Mouse (Mus musculus): ENCODE data around the gene Ppp2r3d. TPM values are rescaled to one million over a fixed set of nuclear protein-coding genes. Genes with fewer than 3 reads are reported as not detected.
"Not testable (repeated sequence)": the region's sequence is repeated elsewhere in the genome, so short reads cannot be mapped to it uniquely, and the experiment has no call there.

The Ppp2r3d gene
- polyA plus RNA-seq (2015; fragmentation: Nextera tagmentation; extraction: Ambion mirVana) = 166 and 188 TPM in 2 replicates

- Histone ChIP-seq H3K4me2 (replicated peaks) (no peak within 1 kb of the TSS), H3K9me3 (peaks cover 6% of the 10 kb centered on the region; the same call in 1 of the 2 replicates), H3K27me3 (no peaks in the 10 kb centered on the region), H3K9ac (replicated peaks) (no peak within 1 kb of the TSS), H3K4me1 (replicated peaks) (no peaks in the 10 kb centered on the region), H3K36me3 (peaks cover 18% of the 10 kb centered on the region), H3K27ac (no peak within 1 kb of the TSS), H3K4me3 (replicated peaks) (no peak within 1 kb of the TSS)
- ATAC-seq = peak; percentile 43; the same call in 1 of the 2 replicates
- 98% methylated on average over 22 of the region's 22 CpGs for WGBS
These were observed at the start of gene Ppp2r3d for GRCm38 (mm10) chr9:124476096-124476902. TSS of gene Ppp2r3d (minus strand) at chr9:124476898.

GRCm38 (mm10) chr9:124493693-124494092 lies 17.0 kb upstream of the Ppp2r3d start, which contains the start of gene Gm21836:
TSS of gene Gm21836 (minus strand) at chr9:124493793.
- H3K27ac ChIP-seq; H3K9ac ChIP-seq (replicated peaks); H3K36me3 ChIP-seq; H3K4me2 ChIP-seq (replicated peaks); H3K27me3 ChIP-seq; ATAC-seq; H3K4me3 ChIP-seq (replicated peaks); H3K4me1 ChIP-seq (replicated peaks): not testable (repeated sequence)
- peaks cover 14% of the 10 kb centered on the region for H3K9me3 ChIP-seq
- 85% methylated on average over 2 of the region's 2 CpGs for WGBS

- not testable (repeated sequence) for H3K9ac ChIP-seq (replicated peaks); H3K9me3 ChIP-seq; H3K4me2 ChIP-seq (replicated peaks); H3K4me1 ChIP-seq (replicated peaks); H3K4me3 ChIP-seq (replicated peaks); H3K27me3 ChIP-seq; H3K27ac ChIP-seq; ATAC-seq
- 66% methylated on average over 14 of the region's 15 CpGs for WGBS
- peaks cover 13% of the 10 kb centered on the region for H3K36me3 ChIP-seq
These were observed 3.8 kb upstream of the Ppp2r3d start for GRCm38 (mm10) chr9:124480361-124480980.

- ATAC-seq = no peak
- peaks cover 18% of the 10 kb centered on the region for H3K36me3 ChIP-seq
- H3K4me3 ChIP-seq (replicated peaks) = no peak overlapping the region
- no peak overlapping the region for H3K9ac ChIP-seq (replicated peaks)
- no peak overlapping the region for H3K4me2 ChIP-seq (replicated peaks)
- 89% methylated on average over 3 of the region's 3 CpGs for WGBS
- no peak overlapping the region for H3K27ac ChIP-seq
- no peaks in the 10 kb centered on the region for H3K4me1 ChIP-seq (replicated peaks)
- H3K27me3 ChIP-seq = no peaks in the 10 kb centered on the region
- peaks cover 6% of the 10 kb centered on the region; the same call in 1 of the 2 replicates for H3K9me3 ChIP-seq
These were observed 1.4 kb upstream of the Ppp2r3d start for GRCm38 (mm10) chr9:124478081-124478480.

GRCm38 (mm10) chr9:124475689-124476088 lies 1.0 kb downstream of the Ppp2r3d start:
- H3K4me2 ChIP-seq (replicated peaks) = no peak overlapping the region
- ATAC-seq = peak; percentile 14; the same call in 1 of the 2 replicates

GRCm38 (mm10) chr9:124456572-124456971 lies 20.1 kb downstream of the Ppp2r3d start:
- H3K36me3 ChIP-seq = no peaks in the 10 kb centered on the region
- no peak overlapping the region for H3K27ac ChIP-seq
- ATAC-seq = no peak
- 6% methylated on average over 1 of the region's 1 CpGs for WGBS
- H3K27me3 ChIP-seq = no peaks in the 10 kb centered on the region
- H3K9me3 ChIP-seq = no peaks in the 10 kb centered on the region
- no peak overlapping the region for H3K4me3 ChIP-seq (replicated peaks)
- H3K4me1 ChIP-seq (replicated peaks) = no peaks in the 10 kb centered on the region
- no peak overlapping the region for H3K9ac ChIP-seq (replicated peaks)
- H3K4me2 ChIP-seq (replicated peaks) = no peak overlapping the region

More at GRCm38 (mm10) chr9:124475689-124476088, 1.0 kb downstream of the Ppp2r3d start:
- Histone ChIP-seq H3K4me3 (replicated peaks) (no peak overlapping the region), H3K9ac (replicated peaks) (no peak overlapping the region), H3K9me3 (peaks cover 6% of the 10 kb centered on the region; the same call in 1 of the 2 replicates), H3K27me3 (no peaks in the 10 kb centered on the region), H3K4me1 (replicated peaks) (no peaks in the 10 kb centered on the region), H3K27ac (no peak overlapping the region), H3K36me3 (peaks cover 18% of the 10 kb centered on the region)
- 87% methylated on average over 15 of the region's 15 CpGs for WGBS

- WGBS = over 99% methylated on average over 15 of the region's 15 CpGs
- H3K36me3 ChIP-seq = peaks cover 38% of the 10 kb centered on the region
- no peaks in the 10 kb centered on the region for H3K27me3 ChIP-seq
- no peak overlapping the region for H3K9ac ChIP-seq (replicated peaks)
- H3K9me3 ChIP-seq = peaks cover 33% of the 10 kb centered on the region
- H3K27ac ChIP-seq = no peak overlapping the region
- no peak for ATAC-seq
- H3K4me1 ChIP-seq (replicated peaks) = no peaks in the 10 kb centered on the region
- H3K4me2 ChIP-seq (replicated peaks) = no peak overlapping the region
- no peak overlapping the region for H3K4me3 ChIP-seq (replicated peaks)
These were observed 34.2 kb downstream of the Ppp2r3d start for GRCm38 (mm10) chr9:124442533-124442855.

GRCm38 (mm10) chr9:124441681-124442532 lies 34.8 kb downstream of the Ppp2r3d start:
- no peak for ATAC-seq
- no peaks in the 10 kb centered on the region for H3K4me1 ChIP-seq (replicated peaks)

GRCm38 (mm10) chr9:124440724-124441045 lies 36.0 kb downstream of the Ppp2r3d start:
- peaks cover 33% of the 10 kb centered on the region for H3K9me3 ChIP-seq
- H3K4me3 ChIP-seq (replicated peaks) = peak overlapping the region; percentile 6; the same call in 1 of the 2 replicates
- H3K4me1 ChIP-seq (replicated peaks) = no peaks in the 10 kb centered on the region
- no peak overlapping the region for H3K9ac ChIP-seq (replicated peaks)
- no peak overlapping the region for H3K4me2 ChIP-seq (replicated peaks)
- H3K27ac ChIP-seq = no peak overlapping the region
- peak; percentile 82; the same call in 1 of the 2 replicates for ATAC-seq
- H3K36me3 ChIP-seq = peaks cover 38% of the 10 kb centered on the region
- WGBS = 77% methylated on average over 14 of the region's 14 CpGs
- H3K27me3 ChIP-seq = no peaks in the 10 kb centered on the region

More at GRCm38 (mm10) chr9:124441681-124442532, 34.8 kb downstream of the Ppp2r3d start:
- no peak overlapping the region for H3K4me3 ChIP-seq (replicated peaks)
- no peaks in the 10 kb centered on the region for H3K27me3 ChIP-seq
- over 99% methylated on average over 45 of the region's 45 CpGs for WGBS
- H3K36me3 ChIP-seq = peaks cover 38% of the 10 kb centered on the region
- H3K4me2 ChIP-seq (replicated peaks) = no peak overlapping the region
- H3K9me3 ChIP-seq = peaks cover 33% of the 10 kb centered on the region
- no peak overlapping the region for H3K9ac ChIP-seq (replicated peaks)
- H3K27ac ChIP-seq = no peak overlapping the region

GRCm38 (mm10) chr9:124439848-124440723 lies 36.6 kb downstream of the Ppp2r3d start:
- WGBS = 91% methylated on average over 29 of the region's 29 CpGs
- peaks cover 38% of the 10 kb centered on the region for H3K36me3 ChIP-seq
- H3K27me3 ChIP-seq = no peaks in the 10 kb centered on the region
- H3K9me3 ChIP-seq = peaks cover 33% of the 10 kb centered on the region
- ATAC-seq = peak; percentile 89
- H3K4me1 ChIP-seq (replicated peaks) = no peaks in the 10 kb centered on the region
- H3K4me2 ChIP-seq (replicated peaks) = no peak overlapping the region
- H3K4me3 ChIP-seq (replicated peaks) = peak overlapping the region; percentile 6; the same call in 1 of the 2 replicates
- H3K9ac ChIP-seq (replicated peaks) = no peak overlapping the region
- no peak overlapping the region for H3K27ac ChIP-seq

GRCm38 (mm10) chr9:124439403-124439847 lies 37.3 kb downstream of the Ppp2r3d start:
- Histone ChIP-seq H3K9ac (replicated peaks) (no peak overlapping the region), H3K27ac (no peak overlapping the region), H3K4me2 (replicated peaks) (no peak overlapping the region), H3K9me3 (peaks cover 33% of the 10 kb centered on the region), H3K27me3 (no peaks in the 10 kb centered on the region), H3K4me1 (replicated peaks) (no peaks in the 10 kb centered on the region), H3K36me3 (peaks cover 38% of the 10 kb centered on the region), H3K4me3 (replicated peaks) (no peak overlapping the region)
- ATAC-seq = peak; percentile 74
- 95% methylated on average over 13 of the region's 13 CpGs for WGBS
